Mouse (Mus musculus) cortical plate, adult 2 months (tissue): ENCODE data around the gene Pdcd1lg2.

Experiments used
- CTCF ChIP-seq: fragments of 200-500 bp; IDR thresholded peaks from 2 replicates; pipeline ENCODE4 v1.5.1; 2011; ENCODE audit warnings: mild to moderate bottlenecking, control low read depth, low read length; ENCODE audit not compliant: insufficient read depth; ENCODE audit errors: extremely low read depth
- POLR2A ChIP-seq: fragments of 200-500 bp; IDR thresholded peaks from 2 replicates; pipeline ENCODE4 v1.6.1; 2011; ENCODE audit warnings: mild to moderate bottlenecking, low read length, control low read depth; ENCODE audit not compliant: insufficient read depth; ENCODE audit errors: extremely low read depth

GRCm38 (mm10) chr19:29391279-29391678, 19.4 kb upstream of the Pdcd1lg2 start:
- TF ChIP-seq CTCF (no peak), POLR2A (no peak)
